Mouse (Mus musculus) liver, postnatal 0 days (tissue): Measurements from ENCODE around the gene Dnajc15. TPM values are rescaled to one million over a fixed set of nuclear protein-coding genes. Genes with fewer than 3 reads are reported as not detected.

Source experiments
- ATAC-seq: fragments of 200-750 bp; cut with Nextera tagmentation; 2 replicates; pipeline ENCODE4 v1.8.0; 2017; ENCODE audit warnings: mild to moderate bottlenecking, moderate library complexity
- DNase-seq: peaks from one replicate; pipeline ENCODE4 v3.0.0-alpha.2; 2016
- H3K27ac ChIP-seq: fragments of 300-500 bp; sonication (generic); 2 replicates; pipeline ENCODE4 v1.5.1; 2014; ENCODE audit warnings: antibody characterized with exemption, moderate library complexity, mild to moderate bottlenecking, low read depth
- H3K27me3 ChIP-seq: fragments of 300-500 bp; sonication (generic); 2 replicates; pipeline ENCODE4 v1.6.1; 2014; ENCODE audit warnings: low read length, control low read depth, mixed read lengths; ENCODE audit not compliant: insufficient read depth
- H3K36me3 ChIP-seq: fragments of 300-500 bp; sonication (generic); replicated peaks from 2 replicates; pipeline ENCODE4 v1.6.1; 2014; ENCODE audit warnings: mild to moderate bottlenecking, control low read depth, low read length, moderate library complexity, mixed read lengths; ENCODE audit not compliant: insufficient read depth
- H3K4me1 ChIP-seq: fragments of 300-500 bp; sonication (generic); 2 replicates; pipeline ENCODE4 v1.6.1; 2014; ENCODE audit warnings: antibody characterized with exemption, mild to moderate bottlenecking, control low read depth; ENCODE audit not compliant: insufficient read depth
- H3K4me2 ChIP-seq: fragments of 300-500 bp; sonication (generic); 2 replicates; pipeline ENCODE4 v1.6.1; 2014; ENCODE audit warnings: low read depth, mild to moderate bottlenecking, low read length, moderate library complexity, mixed read lengths
- H3K4me3 ChIP-seq: fragments of 300-500 bp; sonication (generic); 2 replicates; pipeline ENCODE4 v1.5.1; 2014; ENCODE audit warnings: low read depth, low read length
- H3K9ac ChIP-seq: fragments of 300-500 bp; sonication (generic); replicated peaks from 2 replicates; pipeline ENCODE4 v1.6.1; 2014; ENCODE audit warnings: mild to moderate bottlenecking, moderate library complexity
- H3K9me3 ChIP-seq: fragments of 300-500 bp; sonication (generic); 2 replicates; pipeline ENCODE4 v1.6.1; 2016; ENCODE audit warnings: mild to moderate bottlenecking, control low read depth, low read length, mixed read lengths
- CTCF ChIP-seq: sonication (generic); IDR thresholded peaks from 2 replicates; pipeline ENCODE4 v1.5.1; 2016; ENCODE audit warnings: antibody characterized with exemption, low read depth
- EP300 ChIP-seq: IDR thresholded peaks from 2 replicates; pipeline ENCODE4 v1.6.1; 2016; ENCODE audit warnings: antibody characterized with exemption, low read depth, mild to moderate bottlenecking
- WGBS: fragments of 180-500 bp; shearing (Covaris S2); extraction: QIAGEN DNeasy Blood & Tissue Kit; methylation state at CpG from one replicate; pipeline ENCODE4 v1.1.7; 2014; ENCODE audit not compliant: insufficient replicate concordance; 5-methylcytosine and 5-hydroxymethylcytosine counted together
- polyA plus RNA-seq: library from polyadenylated mRNA; unstranded; fragments of >200 nt; fragmentation: Nextera tagmentation; extraction: Ambion mirVana; gene quantifications from 2 replicates; pipeline ENCODE4 v1.2.1, GENCODE M21; 2015

Dnajc15 gene
- polyA plus RNA-seq, 1 experiment from 2014 or later = 68.5 TPM

- peak within 1 kb of the TSS; percentile 59 for H3K4me2 ChIP-seq
These were observed 29.3 kb upstream of the Dnajc15 start, which contains the start of gene Epsti1 for GRCm38 (mm10) chr14:77904171-77904762. Gene Epsti1 (plus strand): TSS chr14:77904239.

GRCm38 (mm10) chr14:77902541-77902940, 27.6 kb upstream of the Dnajc15 start:
- no peak overlapping the region for H3K9ac ChIP-seq
- H3K4me3 ChIP-seq = no peak overlapping the region
- no peaks in the 10 kb centered on the region for H3K27me3 ChIP-seq
- no peaks in the 10 kb centered on the region for H3K9me3 ChIP-seq
- ATAC-seq (no peak), DNase-seq (no peak)
- no peaks in the 10 kb centered on the region for H3K36me3 ChIP-seq
- WGBS = 77% methylated on average over 3 of the region's 3 CpGs
- H3K4me1 ChIP-seq = no peaks in the 10 kb centered on the region; the same call in 1 of the 2 replicates
- TF ChIP-seq CTCF (no peak), EP300 (no peak)
- no peak overlapping the region for H3K4me2 ChIP-seq
- H3K27ac ChIP-seq = no peak overlapping the region

More at GRCm38 (mm10) chr14:77904171-77904762, 29.3 kb upstream of the Dnajc15 start, which contains the start of gene Epsti1:
- DNase-seq = peak; percentile 30
- Histone ChIP-seq H3K4me1 (no peaks in the 10 kb centered on the region; the same call in 1 of the 2 replicates), H3K9me3 (no peaks in the 10 kb centered on the region), H3K36me3 (no peaks in the 10 kb centered on the region), H3K4me3 (peak within 1 kb of the TSS; percentile 47), H3K27me3 (no peaks in the 10 kb centered on the region), H3K9ac (peak within 1 kb of the TSS; percentile 43), H3K27ac (peak within 1 kb of the TSS; percentile 71)
- ATAC-seq = peak; percentile 48
- TF ChIP-seq CTCF = no peak
- TF ChIP-seq EP300 = no peak
- WGBS = 27% methylated on average over 15 of the region's 15 CpGs

- H3K36me3 ChIP-seq = no peaks in the 10 kb centered on the region
- WGBS = 73% methylated on average over 3 of the region's 3 CpGs
- H3K27me3 ChIP-seq = no peaks in the 10 kb centered on the region
- no peaks in the 10 kb centered on the region for H3K4me1 ChIP-seq
- H3K4me3 ChIP-seq = no peak overlapping the region
- H3K4me2 ChIP-seq = no peak overlapping the region
- ATAC-seq (no peak), DNase-seq (no peak)
- H3K9me3 ChIP-seq = no peaks in the 10 kb centered on the region
- H3K9ac ChIP-seq = no peak overlapping the region
- no peak for TF ChIP-seq EP300
- TF ChIP-seq CTCF = no peak
- H3K27ac ChIP-seq = no peak overlapping the region
These were observed 21.0 kb upstream of the Dnajc15 start for GRCm38 (mm10) chr14:77895951-77896350.

- Histone ChIP-seq H3K27ac (no peak overlapping the region), H3K9me3 (peaks cover 4% of the 10 kb centered on the region; the same call in 1 of the 2 replicates), H3K9ac (no peak overlapping the region), H3K36me3 (no peaks in the 10 kb centered on the region), H3K27me3 (no peaks in the 10 kb centered on the region), H3K4me3 (no peak overlapping the region), H3K4me2 (no peak overlapping the region), H3K4me1 (no peaks in the 10 kb centered on the region)
- TF ChIP-seq CTCF = peak; percentile 35
- TF ChIP-seq EP300 = no peak
- WGBS = 85% methylated on average over 7 of the region's 7 CpGs
- ATAC-seq (no peak), DNase-seq (no peak)
These were observed 15.0 kb upstream of the Dnajc15 start for GRCm38 (mm10) chr14:77889911-77890310.

GRCm38 (mm10) chr14:77886941-77887340, 12.0 kb upstream of the Dnajc15 start:
- 82% methylated on average over 4 of the region's 4 CpGs for WGBS

GRCm38 (mm10) chr14:77886376-77886775, 11.5 kb upstream of the Dnajc15 start:
- no peaks in the 10 kb centered on the region for H3K36me3 ChIP-seq
- no peak overlapping the region for H3K4me3 ChIP-seq
- ATAC-seq (no peak), DNase-seq (no peak)
- TF ChIP-seq CTCF = no peak
- TF ChIP-seq EP300 = no peak
- no peaks in the 10 kb centered on the region for H3K4me1 ChIP-seq
- no peak overlapping the region for H3K9ac ChIP-seq
- 75% methylated on average over 3 of the region's 3 CpGs for WGBS
- H3K27me3 ChIP-seq = no peaks in the 10 kb centered on the region
- peaks cover 4% of the 10 kb centered on the region; the same call in 1 of the 2 replicates for H3K9me3 ChIP-seq
- no peak overlapping the region for H3K4me2 ChIP-seq
- no peak overlapping the region for H3K27ac ChIP-seq

More at GRCm38 (mm10) chr14:77886941-77887340, 12.0 kb upstream of the Dnajc15 start:
- Histone ChIP-seq H3K4me2 (no peak overlapping the region), H3K27ac (no peak overlapping the region), H3K27me3 (no peaks in the 10 kb centered on the region), H3K9ac (no peak overlapping the region), H3K9me3 (peaks cover 4% of the 10 kb centered on the region; the same call in 1 of the 2 replicates), H3K36me3 (no peaks in the 10 kb centered on the region), H3K4me1 (no peaks in the 10 kb centered on the region), H3K4me3 (no peak overlapping the region)
- ATAC-seq (no peak), DNase-seq (no peak)
- TF ChIP-seq EP300 (no peak), CTCF (no peak)
